Mouse (Mus musculus) ES-Bruce4 (cell line): ENCODE measurements around the gene Kcnma1. TPM values are rescaled to one million over a fixed set of nuclear protein-coding genes. Genes with fewer than 3 reads are reported as not detected.

Experiments
- H3K27ac ChIP-seq: 2 replicates; pipeline ENCODE4 v1.5.1; 2012; ENCODE audit warnings: low read length, inconsistent platforms; ENCODE audit not compliant: insufficient read depth
- H3K27me3 ChIP-seq: 2 replicates; pipeline ENCODE4 v1.6.1; 2012; ENCODE audit warnings: mild to moderate bottlenecking, low read length, inconsistent platforms; ENCODE audit not compliant: control insufficient read depth, poor library complexity, insufficient read depth, severe bottlenecking
- H3K36me3 ChIP-seq: 2 replicates; pipeline ENCODE4 v1.6.1; 2012; ENCODE audit warnings: inconsistent platforms, mild to moderate bottlenecking, low read length, moderate library complexity; ENCODE audit not compliant: control insufficient read depth, poor library complexity, insufficient read depth, severe bottlenecking
- H3K4me1 ChIP-seq: one replicate; pipeline ENCODE4 v1.8.1; 2011; ENCODE audit warnings: low read length; ENCODE audit not compliant: control insufficient read depth, insufficient read depth
- H3K4me3 ChIP-seq: 2 replicates; pipeline ENCODE4 v1.5.1; 2011; ENCODE audit warnings: low read depth, mild to moderate bottlenecking, low read length
- H3K9ac ChIP-seq: 2 replicates; pipeline ENCODE4 v1.6.1; 2012; ENCODE audit warnings: low read depth, mild to moderate bottlenecking, inconsistent platforms; ENCODE audit not compliant: poor library complexity, severe bottlenecking
- H3K9me3 ChIP-seq: replicated peaks from 2 replicates; pipeline ENCODE4 v1.6.1; 2012; ENCODE audit warnings: mild to moderate bottlenecking, low read length, inconsistent platforms; ENCODE audit not compliant: control insufficient read depth, poor library complexity, insufficient read depth, severe bottlenecking
- CTCF ChIP-seq: IDR thresholded peaks from one replicate; pipeline ENCODE4 v1.8.1; 2011; ENCODE audit warnings: low read depth, low read length
- EP300 ChIP-seq: IDR thresholded peaks from 2 replicates; pipeline ENCODE4 v1.6.1; 2011; ENCODE audit warnings: low read depth, low read length; ENCODE audit not compliant: insufficient read depth
- POLR2A ChIP-seq: IDR thresholded peaks from one replicate; pipeline ENCODE4 v1.8.1; 2011; ENCODE audit warnings: low read length; ENCODE audit not compliant: insufficient read depth
- polyA plus RNA-seq: library from polyadenylated mRNA; stranded (reverse); fragments of >200 nt; gene quantifications from 2 replicates; pipeline ENCODE4 v1.2.4, GENCODE M21; 2011; ENCODE audit warnings: low read depth; ENCODE audit not compliant: missing spikeins, insufficient read depth, insufficient read length

Kcnma1 gene
- polyA plus RNA-seq, 1 experiment: 1.8 TPM

DNA sequence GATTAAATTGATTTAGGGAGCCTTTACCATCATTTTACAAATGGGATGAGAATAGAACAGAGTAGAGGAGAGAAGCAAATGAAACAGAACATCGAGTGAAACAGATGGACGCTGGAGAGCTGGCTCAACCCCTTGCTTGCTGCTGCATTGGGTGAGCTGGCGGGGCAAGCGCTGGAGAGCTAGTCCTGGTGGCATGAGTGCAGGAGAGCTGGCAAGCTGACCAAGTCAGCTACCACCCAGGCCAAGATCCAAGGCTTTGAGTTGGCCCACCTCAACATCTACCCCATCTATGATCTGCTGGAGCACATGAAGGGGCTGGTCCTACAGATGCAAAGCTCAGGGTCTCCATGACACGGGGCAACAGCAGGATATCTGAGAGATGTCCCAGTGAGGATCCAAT is 301.4 kb downstream of the Kcnma1 start:
- H3K9me3 ChIP-seq: no peaks in the 10 kb centered on the region; the same call in 1 of the 2 replicates
- no peak overlapping the region for H3K27ac ChIP-seq
- no peaks in the 10 kb centered on the region for H3K27me3 ChIP-seq
- no peak overlapping the region for H3K4me3 ChIP-seq
- no peak overlapping the region for H3K9ac ChIP-seq
- H3K36me3 ChIP-seq: no peaks in the 10 kb centered on the region
- H3K4me1 ChIP-seq: no peaks in the 10 kb centered on the region
- TF ChIP-seq CTCF (no peak), EP300 (no peak), POLR2A (no peak)

DNA sequence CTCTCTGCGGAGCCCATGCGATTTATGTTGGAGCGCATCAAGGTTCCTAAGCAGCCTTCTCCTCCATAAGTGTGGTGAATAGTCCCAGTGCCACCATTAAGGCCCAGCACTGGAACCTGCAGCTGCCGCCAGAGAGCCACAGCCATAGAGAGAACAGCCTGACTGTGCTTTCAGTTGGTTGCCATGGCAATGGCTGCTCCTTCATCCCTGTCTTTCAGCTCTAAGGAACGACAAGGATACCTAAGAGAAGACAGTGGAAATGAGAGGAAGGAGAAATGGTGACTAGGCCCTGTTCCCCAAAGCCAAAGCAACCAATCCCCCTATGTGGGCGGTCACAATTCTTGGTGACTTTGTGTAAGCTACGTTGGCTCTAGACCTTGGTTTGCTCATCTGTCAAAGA is 303.3 kb downstream of the Kcnma1 start:
- TF ChIP-seq CTCF: no peak
- TF ChIP-seq POLR2A: no peak
- TF ChIP-seq EP300: no peak
- H3K9me3 ChIP-seq: no peaks in the 10 kb centered on the region; the same call in 1 of the 2 replicates
- no peak overlapping the region for H3K27ac ChIP-seq
- no peaks in the 10 kb centered on the region for H3K27me3 ChIP-seq
- H3K36me3 ChIP-seq: no peaks in the 10 kb centered on the region
- no peaks in the 10 kb centered on the region for H3K4me1 ChIP-seq
- no peak overlapping the region for H3K4me3 ChIP-seq
- no peak overlapping the region for H3K9ac ChIP-seq

DNA sequence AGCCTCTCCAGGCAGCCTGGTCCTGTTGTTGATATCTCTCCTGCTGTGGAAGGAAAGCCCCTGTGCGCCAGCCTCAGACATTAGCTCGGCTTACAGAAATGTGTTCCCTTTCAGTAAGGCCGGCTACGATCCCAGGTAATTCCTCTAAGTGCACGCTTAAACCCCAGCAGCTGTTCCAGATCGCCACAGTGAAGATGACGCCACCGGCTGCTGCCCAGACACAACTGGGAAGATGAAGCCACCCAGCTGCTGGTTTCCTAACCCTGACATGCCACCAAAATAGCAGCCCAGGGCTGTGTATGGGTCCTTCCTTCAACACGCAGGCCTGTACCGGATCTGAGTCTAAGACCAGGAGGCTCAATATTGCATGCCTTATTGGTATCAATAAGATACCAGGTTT is 307.5 kb downstream of the Kcnma1 start:
- Histone ChIP-seq H3K9me3 (no peaks in the 10 kb centered on the region; the same call in 1 of the 2 replicates), H3K4me3 (no peak overlapping the region), H3K9ac (no peak overlapping the region), H3K4me1 (no peaks in the 10 kb centered on the region), H3K36me3 (no peaks in the 10 kb centered on the region), H3K27me3 (no peaks in the 10 kb centered on the region), H3K27ac (no peak overlapping the region)
- TF ChIP-seq CTCF (no peak), POLR2A (no peak), EP300 (no peak)

DNA sequence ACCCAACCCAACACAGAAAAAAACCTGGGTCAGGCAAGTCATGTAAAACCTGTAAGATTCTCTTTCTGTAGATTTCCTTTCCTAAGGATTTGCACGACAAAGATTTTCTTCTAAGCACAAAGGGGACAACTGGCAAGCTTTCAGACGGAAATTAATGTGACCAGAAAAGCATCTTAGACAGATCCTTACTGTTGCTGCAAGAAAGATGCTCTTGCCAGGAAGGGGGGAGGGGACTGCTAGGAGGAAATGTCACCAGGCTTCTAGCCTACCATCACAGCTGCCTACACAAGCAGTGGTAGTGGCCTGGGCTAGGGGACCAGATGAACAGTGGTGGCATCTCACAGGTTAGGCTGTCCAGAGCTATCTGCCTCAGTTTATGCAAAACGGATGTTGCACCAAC is 308.6 kb downstream of the Kcnma1 start:
- H3K4me3 ChIP-seq: no peak overlapping the region
- TF ChIP-seq POLR2A: no peak
- no peak for TF ChIP-seq EP300
- TF ChIP-seq CTCF: no peak
- H3K27me3 ChIP-seq: no peaks in the 10 kb centered on the region
- no peaks in the 10 kb centered on the region for H3K4me1 ChIP-seq
- no peak overlapping the region for H3K27ac ChIP-seq
- H3K36me3 ChIP-seq: no peaks in the 10 kb centered on the region
- H3K9me3 ChIP-seq: no peaks in the 10 kb centered on the region; the same call in 1 of the 2 replicates
- H3K9ac ChIP-seq: no peak overlapping the region

DNA sequence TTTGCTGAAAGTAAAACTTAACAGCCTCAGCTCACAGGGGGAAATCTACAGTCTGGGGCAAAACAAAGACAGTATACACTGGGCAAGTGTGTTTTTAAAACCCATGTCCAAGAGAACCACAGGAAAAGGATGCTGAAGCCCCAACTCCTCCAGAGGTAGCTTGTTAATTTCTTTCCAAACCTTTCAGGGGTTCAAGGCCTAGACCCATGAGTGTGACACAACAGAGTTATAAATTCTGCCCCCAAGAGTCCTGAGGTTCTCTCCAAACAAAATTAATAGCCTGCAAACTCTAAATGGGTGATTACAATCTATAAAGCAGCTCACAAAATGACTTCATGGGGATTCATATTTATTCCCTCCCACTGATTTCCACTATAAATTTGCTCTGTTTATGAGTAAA is 310.0 kb downstream of the Kcnma1 start:
- Histone ChIP-seq H3K27me3 (no peaks in the 10 kb centered on the region), H3K4me3 (no peak overlapping the region), H3K9me3 (no peaks in the 10 kb centered on the region; the same call in 1 of the 2 replicates), H3K9ac (no peak overlapping the region), H3K36me3 (no peaks in the 10 kb centered on the region), H3K27ac (no peak overlapping the region), H3K4me1 (no peaks in the 10 kb centered on the region)
- no peak for TF ChIP-seq CTCF
- TF ChIP-seq POLR2A: no peak
- no peak for TF ChIP-seq EP300

DNA sequence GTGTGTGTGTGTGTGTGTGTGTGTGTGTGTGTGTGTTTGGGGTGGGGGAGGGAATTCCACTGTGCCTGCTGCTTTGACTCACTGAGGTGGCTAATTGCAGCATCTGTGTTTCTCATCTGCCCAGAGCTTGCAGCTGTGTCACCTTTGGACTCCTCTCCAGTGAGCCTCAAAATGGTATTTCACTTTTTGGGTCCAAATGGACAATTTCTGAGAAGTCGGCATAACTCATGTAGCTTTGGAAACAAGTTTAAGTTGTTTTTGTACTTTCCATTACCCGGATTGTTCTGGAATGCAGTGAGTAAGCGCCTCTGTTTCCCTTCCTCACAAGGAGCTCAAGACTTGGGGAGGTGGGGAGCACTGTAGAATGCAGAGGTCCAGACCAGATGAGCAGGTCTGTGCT is 317.9 kb downstream of the Kcnma1 start:
- H3K27me3 ChIP-seq: no peaks in the 10 kb centered on the region
- H3K9ac ChIP-seq: no peak overlapping the region
- no peaks in the 10 kb centered on the region for H3K36me3 ChIP-seq
- no peaks in the 10 kb centered on the region for H3K4me1 ChIP-seq
- TF ChIP-seq EP300 (no peak), CTCF (no peak), POLR2A (no peak)
- no peak overlapping the region for H3K4me3 ChIP-seq
- no peak overlapping the region for H3K27ac ChIP-seq
- no peaks in the 10 kb centered on the region for H3K9me3 ChIP-seq
